Mouse (Mus musculus) neural tube, embryonic 12.5 days (tissue): ENCODE measurements around the gene Acot7. TPM values are rescaled to one million over a fixed set of nuclear protein-coding genes. Genes with fewer than 3 reads are reported as not detected.
"Not testable (repeated sequence)": the region's sequence is repeated elsewhere in the genome, so short reads cannot be mapped to it uniquely, and the experiment has no call there.

ENCODE experiments used
- ATAC-seq: fragments of 200-750 bp; cut with Nextera tagmentation; 2 replicates; pipeline ENCODE4 v1.8.0; 2017; ENCODE audit warnings: low read depth, mild to moderate bottlenecking, moderate TSS enrichment, moderate library complexity; ENCODE audit not compliant: low FRiP score
- H3K27ac ChIP-seq: fragments of 300-500 bp; sonication (generic); 2 replicates; pipeline ENCODE4 v1.5.1; 2016
- H3K27me3 ChIP-seq: fragments of 300-500 bp; sonication (generic); replicated peaks from 2 replicates; pipeline ENCODE4 v1.6.1; 2016; ENCODE audit warnings: mild to moderate bottlenecking
- H3K36me3 ChIP-seq: fragments of 300-500 bp; sonication (generic); 2 replicates; pipeline ENCODE4 v1.6.1; 2016; ENCODE audit warnings: mild to moderate bottlenecking
- H3K4me1 ChIP-seq: fragments of 300-500 bp; sonication (generic); 2 replicates; pipeline ENCODE4 v1.6.1; 2016
- H3K4me2 ChIP-seq: fragments of 300-500 bp; sonication (generic); replicated peaks from 2 replicates; pipeline ENCODE4 v1.6.1; 2016; ENCODE audit warnings: mild to moderate bottlenecking
- H3K4me3 ChIP-seq: fragments of 300-500 bp; sonication (generic); 2 replicates; pipeline ENCODE4 v1.5.1; 2016
- H3K9ac ChIP-seq: fragments of 300-500 bp; sonication (generic); 2 replicates; pipeline ENCODE4 v1.6.1; 2016; ENCODE audit warnings: mild to moderate bottlenecking
- H3K9me3 ChIP-seq: fragments of 300-500 bp; sonication (generic); 2 replicates; pipeline ENCODE4 v1.6.1; 2016; ENCODE audit warnings: mild to moderate bottlenecking
- WGBS: fragments of 180-500 bp; shearing (Covaris S2); methylation state at CpG from one replicate; pipeline ENCODE4 v1.1.7; 2016; 5-methylcytosine and 5-hydroxymethylcytosine counted together
- polyA plus RNA-seq: library from polyadenylated mRNA; unstranded; fragments of >200 nt; fragmentation: Nextera tagmentation; extraction: Ambion mirVana; gene quantifications from 2 replicates; pipeline ENCODE4 v1.2.1, GENCODE M21; 2016

Gene Acot7
- polyA plus RNA-seq, 1 experiment from 2014 or later: 213 TPM

- no peaks in the 10 kb centered on the region for H3K9me3 ChIP-seq
- no peak overlapping the region for H3K4me3 ChIP-seq
- peaks cover 26% of the 10 kb centered on the region for H3K4me1 ChIP-seq
- WGBS: 53% methylated on average over 7 of the region's 7 CpGs
- peak; percentile 22 for ATAC-seq
- H3K4me2 ChIP-seq: peak overlapping the region; percentile 27; the same call in 1 of the 2 replicates
- no peak overlapping the region for H3K27ac ChIP-seq
- H3K36me3 ChIP-seq: peaks cover 18% of the 10 kb centered on the region
- peaks cover 42% of the 10 kb centered on the region for H3K27me3 ChIP-seq
- H3K9ac ChIP-seq: no peak overlapping the region
Observed at GRCm38 (mm10) chr4:152220771-152221410, 43.0 kb downstream of the Acot7 start.

- Histone ChIP-seq H3K9me3 (no peaks in the 10 kb centered on the region), H3K4me1 (peaks cover 26% of the 10 kb centered on the region), H3K27me3 (peaks cover 37% of the 10 kb centered on the region), H3K36me3 (peaks cover 18% of the 10 kb centered on the region), H3K9ac (no peak overlapping the region), H3K4me2 (peak overlapping the region; percentile 27; the same call in 1 of the 2 replicates), H3K27ac (no peak overlapping the region), H3K4me3 (no peak overlapping the region)
- peak; percentile 86 for ATAC-seq
- WGBS: 16% methylated on average over 9 of the region's 9 CpGs
Observed at GRCm38 (mm10) chr4:152221411-152221887, 43.5 kb downstream of the Acot7 start.

DNA sequence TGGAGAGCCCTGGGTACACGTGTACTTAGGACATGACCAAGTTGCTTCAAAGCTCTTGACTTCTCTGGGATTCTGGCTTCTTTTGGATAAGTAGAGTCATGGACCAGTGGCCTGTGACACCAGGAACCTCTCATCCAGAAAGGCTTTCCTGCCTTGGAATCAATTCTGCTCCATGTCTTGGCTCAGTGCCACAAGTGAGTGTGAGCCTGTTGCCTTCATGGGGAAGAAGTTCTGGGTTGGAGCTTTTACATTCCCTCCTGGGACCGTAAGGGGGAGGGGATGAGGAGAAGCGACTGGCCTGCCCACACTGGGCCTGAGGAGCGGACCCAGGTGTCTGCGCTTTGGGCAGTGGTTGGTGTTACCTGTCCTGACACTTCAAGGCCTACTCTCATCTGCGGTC lies 44.2 kb downstream of the Acot7 start:
- Histone ChIP-seq H3K27ac (no peak overlapping the region), H3K9me3 (no peaks in the 10 kb centered on the region), H3K36me3 (peaks cover 18% of the 10 kb centered on the region), H3K4me2 (0 out of 2 replicates have a peak overlapping the region, but pooled peaks have one; percentile 5), H3K9ac (no peak overlapping the region), H3K4me3 (no peak overlapping the region), H3K27me3 (peaks cover 33% of the 10 kb centered on the region), H3K4me1 (peaks cover 26% of the 10 kb centered on the region)
- 90% methylated on average over 6 of the region's 6 CpGs for WGBS
- ATAC-seq: no peak

DNA sequence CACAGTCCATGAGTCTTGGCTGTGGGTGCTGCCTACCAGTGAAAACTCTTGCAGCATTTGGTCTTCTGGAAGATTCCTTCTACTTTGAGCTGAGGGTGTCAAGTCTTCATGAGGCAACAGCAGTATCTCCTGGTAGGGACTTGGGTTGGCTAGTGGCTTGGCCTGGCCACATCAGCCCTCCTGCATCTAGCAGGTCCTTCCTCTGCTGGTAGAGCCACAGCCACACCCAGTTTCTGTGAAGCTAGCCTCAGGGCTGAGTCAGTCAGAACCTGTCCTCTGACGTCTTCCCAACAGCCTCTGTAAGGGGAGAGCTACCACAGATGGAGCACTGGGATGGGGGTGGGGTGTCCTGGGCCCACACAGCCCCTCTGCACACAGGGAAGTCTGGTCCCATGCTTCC lies 44.6 kb downstream of the Acot7 start:
- Histone ChIP-seq H3K9me3 (no peaks in the 10 kb centered on the region), H3K9ac (no peak overlapping the region), H3K27me3 (peaks cover 31% of the 10 kb centered on the region), H3K4me2 (no peak overlapping the region), H3K27ac (no peak overlapping the region), H3K36me3 (peaks cover 18% of the 10 kb centered on the region), H3K4me1 (peaks cover 26% of the 10 kb centered on the region), H3K4me3 (no peak overlapping the region)
- WGBS: 85% methylated on average over 1 of the region's 1 CpGs
- ATAC-seq: no peak

DNA sequence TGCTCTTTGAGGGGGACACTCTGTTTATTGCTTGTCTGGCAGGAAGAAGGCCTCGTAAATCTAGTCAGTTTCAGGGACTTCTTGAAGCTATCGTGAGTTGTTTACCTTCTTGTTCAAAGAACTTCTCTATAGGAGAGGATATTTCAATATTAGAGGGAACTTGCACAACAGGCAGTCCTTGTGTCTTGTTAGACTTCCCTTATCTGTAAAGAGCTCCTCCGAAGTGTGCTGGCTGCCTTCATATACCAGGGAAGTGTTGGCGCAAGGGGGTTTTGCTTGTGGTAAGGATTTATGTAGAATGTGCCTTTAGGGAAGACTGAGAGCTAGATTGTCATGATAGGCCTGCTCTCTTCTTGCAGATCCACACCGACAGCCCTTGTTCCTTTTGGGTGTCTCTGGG lies 46.2 kb downstream of the Acot7 start:
- peaks cover 7% of the 10 kb centered on the region; the same call in 1 of the 2 replicates for H3K36me3 ChIP-seq
- WGBS: 72% methylated on average over 5 of the region's 5 CpGs
- H3K27ac ChIP-seq: no peak overlapping the region
- no peak overlapping the region for H3K4me3 ChIP-seq
- H3K9me3 ChIP-seq: no peaks in the 10 kb centered on the region
- peaks cover 16% of the 10 kb centered on the region; the same call in 1 of the 2 replicates for H3K27me3 ChIP-seq
- ATAC-seq: no peak
- no peak overlapping the region for H3K4me2 ChIP-seq
- no peak overlapping the region for H3K9ac ChIP-seq
- peaks cover 26% of the 10 kb centered on the region for H3K4me1 ChIP-seq

- ATAC-seq: no peak
- H3K4me2 ChIP-seq: no peak overlapping the region
- H3K27me3 ChIP-seq: peaks cover 16% of the 10 kb centered on the region; the same call in 1 of the 2 replicates
- H3K4me3 ChIP-seq: no peak overlapping the region
- H3K36me3 ChIP-seq: peaks cover 16% of the 10 kb centered on the region; the same call in 1 of the 2 replicates
- H3K4me1 ChIP-seq: peaks cover 9% of the 10 kb centered on the region
- no peak overlapping the region for H3K27ac ChIP-seq
- 85% methylated on average over 13 of the region's 13 CpGs for WGBS
- no peaks in the 10 kb centered on the region for H3K9me3 ChIP-seq
- no peak overlapping the region for H3K9ac ChIP-seq
Observed at GRCm38 (mm10) chr4:152226901-152227486, 49.1 kb downstream of the Acot7 start.

DNA sequence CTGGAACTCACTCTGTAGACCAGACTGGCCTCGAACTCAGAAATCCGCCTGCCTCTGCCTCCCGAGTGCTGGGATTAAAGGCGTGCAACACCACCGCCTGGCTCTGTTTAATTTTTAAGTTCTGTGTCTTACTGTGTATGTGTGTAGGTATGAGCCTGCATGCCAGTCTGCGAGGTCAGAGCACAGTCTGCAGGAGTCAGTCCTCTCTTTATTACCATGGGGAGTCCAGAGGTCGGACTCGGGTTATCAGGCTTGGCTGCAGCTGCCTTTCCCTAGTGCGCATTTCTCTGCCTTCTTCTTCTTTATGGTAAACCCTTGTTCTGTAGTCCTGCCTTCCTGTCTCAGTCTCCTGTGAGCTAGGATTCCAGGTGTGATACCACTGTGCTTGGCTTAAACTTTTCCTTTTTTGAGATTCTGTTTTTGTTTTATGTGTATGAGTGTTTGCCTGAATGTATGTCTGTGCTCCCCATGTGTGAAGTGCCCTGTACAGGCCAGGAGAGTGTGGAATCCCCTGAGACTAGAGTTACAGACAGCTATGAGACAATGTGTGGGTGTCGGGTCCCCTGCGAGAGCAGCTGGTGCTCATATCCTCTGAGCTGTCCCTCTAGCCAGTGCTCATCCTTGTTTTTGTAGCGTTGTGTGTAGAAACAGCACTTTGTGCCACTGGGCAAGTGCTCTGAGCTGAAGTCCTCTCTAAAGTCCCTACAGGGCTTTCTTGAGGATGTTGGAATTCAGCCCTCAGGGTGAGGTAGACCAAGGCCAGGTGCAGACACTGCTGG lies 50.0 kb downstream of the Acot7 start:
- H3K27ac ChIP-seq: no peak overlapping the region
- H3K27me3 ChIP-seq: peaks cover 10% of the 10 kb centered on the region; the same call in 1 of the 2 replicates
- peaks cover 19% of the 10 kb centered on the region; the same call in 1 of the 2 replicates for H3K36me3 ChIP-seq
- H3K9me3 ChIP-seq: no peaks in the 10 kb centered on the region
- no peak for ATAC-seq
- no peak overlapping the region for H3K4me3 ChIP-seq
- H3K4me1 ChIP-seq: no peaks in the 10 kb centered on the region; the same call in 1 of the 2 replicates
- H3K4me2 ChIP-seq: no peak overlapping the region
- H3K9ac ChIP-seq: no peak overlapping the region
- WGBS: 91% methylated on average over 12 of the region's 12 CpGs

- not testable (repeated sequence) for H3K27me3 ChIP-seq, H3K4me3 ChIP-seq, H3K27ac ChIP-seq, H3K9ac ChIP-seq, ATAC-seq, H3K4me1 ChIP-seq, H3K9me3 ChIP-seq, H3K4me2 ChIP-seq
- WGBS: 55% methylated on average over 4 of the region's 4 CpGs
- peaks cover 20% of the 10 kb centered on the region for H3K36me3 ChIP-seq
Observed at GRCm38 (mm10) chr4:152230331-152230730, 52.4 kb downstream of the Acot7 start.

DNA sequence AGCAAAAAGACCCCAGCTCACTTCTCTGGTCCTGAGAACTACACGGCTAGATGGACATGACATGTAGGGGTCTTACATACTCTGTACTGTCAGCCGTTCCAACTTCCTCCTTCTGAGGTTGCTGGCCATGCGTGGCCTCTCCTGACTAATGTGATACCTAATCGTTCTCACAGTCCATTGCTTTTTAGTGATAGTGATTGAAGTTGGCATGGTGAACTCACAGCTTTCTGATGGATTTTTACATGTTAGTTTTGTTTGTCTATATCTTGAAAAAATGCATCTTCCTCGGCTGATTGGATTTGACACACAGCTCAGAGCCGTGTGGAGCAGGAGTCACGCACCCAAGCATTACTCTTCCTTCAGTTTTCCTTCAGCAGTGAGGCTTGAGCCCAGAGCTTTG lies 53.4 kb downstream of the Acot7 start:
- Histone ChIP-seq H3K9ac (no peak overlapping the region), H3K27me3 (no peaks in the 10 kb centered on the region), H3K9me3 (no peaks in the 10 kb centered on the region), H3K4me3 (no peak overlapping the region), H3K4me1 (no peaks in the 10 kb centered on the region; the same call in 1 of the 2 replicates), H3K4me2 (no peak overlapping the region), H3K36me3 (peaks cover 20% of the 10 kb centered on the region), H3K27ac (no peak overlapping the region)
- WGBS: 90% methylated on average over 7 of the region's 7 CpGs
- no peak for ATAC-seq

GRCm38 (mm10) chr4:152232411-152232903 lies 54.5 kb downstream of the Acot7 start:
- no peak for ATAC-seq
- Histone ChIP-seq H3K27me3 (no peaks in the 10 kb centered on the region), H3K9ac (no peak overlapping the region), H3K36me3 (peaks cover 24% of the 10 kb centered on the region), H3K4me2 (no peak overlapping the region), H3K4me1 (no peaks in the 10 kb centered on the region), H3K27ac (no peak overlapping the region), H3K4me3 (no peak overlapping the region), H3K9me3 (no peaks in the 10 kb centered on the region)
- 93% methylated on average over 4 of the region's 4 CpGs for WGBS

- H3K4me1 ChIP-seq: no peaks in the 10 kb centered on the region
- no peak overlapping the region for H3K4me2 ChIP-seq
- H3K36me3 ChIP-seq: peaks cover 10% of the 10 kb centered on the region; the same call in 1 of the 2 replicates
- ATAC-seq: no peak
- WGBS: 85% methylated on average over 4 of the region's 4 CpGs
- no peaks in the 10 kb centered on the region for H3K27me3 ChIP-seq
- H3K9me3 ChIP-seq: no peaks in the 10 kb centered on the region
- H3K9ac ChIP-seq: no peak overlapping the region
- no peak overlapping the region for H3K27ac ChIP-seq
- no peak overlapping the region for H3K4me3 ChIP-seq
Observed at GRCm38 (mm10) chr4:152239974-152240373, 62.0 kb downstream of the Acot7 start.
